Mouse (Mus musculus): ENCODE data around the gene Cfap54.

- TF ChIP-seq POLR2A (IDR thresholded peaks at IDR 0.05; ENCODE audit: low read depth, low read length) (no peak), CTCF (IDR thresholded peaks at IDR 0.05; ENCODE audit: borderline replicate concordance, insufficient read depth, low read length) (no peak)
These were observed 16.0 kb upstream of the Cfap54 start for GRCm38 (mm10) chr10:93097439-93097838.
